Mouse (Mus musculus) erythroid progenitor cell, adult 5-6 weeks (primary cell): ENCODE data around the gene Scp2. TPM values are rescaled to one million over a fixed set of nuclear protein-coding genes. Genes with fewer than 3 reads are reported as not detected.
"Not testable (repeated sequence)": the region's sequence is repeated elsewhere in the genome, so short reads cannot be mapped to it uniquely, and the experiment has no call there.

Experiments
- ATAC-seq: replicated peaks from 2 replicates; pipeline ENCODE4 v1.8.0; 2016; ENCODE audit warnings: moderate number of reproducible peaks, mild to moderate bottlenecking, moderate TSS enrichment, inconsistent platforms; ENCODE audit not compliant: poor library complexity, low FRiP score, severe bottlenecking
- total RNA-seq, 2 experiments: library from RNA; stranded (forward) in 1 of 2; stranded (reverse) in 1 of 2; fragments of 150-400 nt in 1 of 2; fragments of 186-747, 209-891 nt in 1 of 2; gene quantifications; 2 replicates each; pipeline versions ENCODE4 v1.2.3 to v1.2.4; 2015 to 2017; ENCODE audit warnings: low replicate concordance in 2 of 2

Scp2 gene
- total RNA-seq, 2 experiments from 2014 or later = 71.3 to 102 TPM

- no peak for ATAC-seq
These were observed 34.1 kb downstream of the Scp2 start for GRCm38 (mm10) chr4:108110706-108111105.

GRCm38 (mm10) chr4:108109728-108110127, 35.1 kb downstream of the Scp2 start:
- ATAC-seq = no peak

GRCm38 (mm10) chr4:108096345-108096744, 48.5 kb downstream of the Scp2 start, which contains the start of gene Podn:
TSS of gene Podn (minus strand) at chr4:108096445.
- ATAC-seq = no peak

GRCm38 (mm10) chr4:108092741-108093397, 51.9 kb downstream of the Scp2 start:
- no peak for ATAC-seq

- no peak for ATAC-seq
These were observed 60.8 kb downstream of the Scp2 start for GRCm38 (mm10) chr4:108083993-108084392.

GRCm38 (mm10) chr4:108083032-108083735, 61.6 kb downstream of the Scp2 start:
- ATAC-seq = no peak

GRCm38 (mm10) chr4:108082401-108082806, 62.4 kb downstream of the Scp2 start:
- no peak for ATAC-seq

- no peak for ATAC-seq
These were observed 63.9 kb downstream of the Scp2 start for GRCm38 (mm10) chr4:108080876-108081275.

GRCm38 (mm10) chr4:108079762-108080161, 65.0 kb downstream of the Scp2 start:
- ATAC-seq = no peak

GRCm38 (mm10) chr4:108079191-108079590, 65.6 kb downstream of the Scp2 start:
- not testable (repeated sequence) for ATAC-seq

GRCm38 (mm10) chr4:108077224-108077955, 67.4 kb downstream of the Scp2 start:
- ATAC-seq = no peak

GRCm38 (mm10) chr4:108074204-108074823, 70.5 kb downstream of the Scp2 start:
- no peak for ATAC-seq

GRCm38 (mm10) chr4:108072086-108072485, 72.7 kb downstream of the Scp2 start:
- no peak for ATAC-seq

GRCm38 (mm10) chr4:108071235-108071901, 73.4 kb downstream of the Scp2 start:
- peak; percentile 99 for ATAC-seq

- ATAC-seq = peak; percentile 58; the same call in 1 of the 2 replicates
These were observed 74.1 kb downstream of the Scp2 start for GRCm38 (mm10) chr4:108070723-108071122.

- no peak for ATAC-seq
These were observed 74.5 kb downstream of the Scp2 start for GRCm38 (mm10) chr4:108070286-108070685.

- ATAC-seq = no peak
These were observed 76.7 kb downstream of the Scp2 start for GRCm38 (mm10) chr4:108068081-108068480.

- no peak for ATAC-seq
These were observed 77.5 kb downstream of the Scp2 start for GRCm38 (mm10) chr4:108067261-108067660.

GRCm38 (mm10) chr4:108066569-108066968, 78.2 kb downstream of the Scp2 start:
- no peak for ATAC-seq
